8 mouse cellular contexts compared by ENCODE assay signal in genomic region chr9:65677119-65677462, GRCm38 (mm10). TPM values are rescaled to one million over a fixed set of nuclear protein-coding genes. Genes with fewer than 3 reads are reported as not detected.
DNase-seq lines count a peak whose midpoint lies in the region; ATAC-seq and TF ChIP-seq lines count a peak whose summit lies in the region.

No protein-coding gene starts in this region.

- peak overlapping the region; percentile 80 for H3K9ac ChIP-seq in kidney, embryonic 16.5 days (replicated peaks; ENCODE audit: low read length)
- H3K9ac ChIP-seq in hindbrain, postnatal 0 days (replicated peaks; ENCODE audit: low read length) = peak overlapping the region; percentile 74

- H3K79me2 ChIP-seq in myocyte (ENCODE audit: control insufficient read depth, insufficient read depth) = peaks cover 48% of the 10 kb centered on the region

- H3ac ChIP-seq in myocyte (ENCODE audit: control insufficient read depth, insufficient read length) = peak overlapping the region; percentile 46

- TF ChIP-seq POLR2A in cortical plate, adult 2 months (IDR thresholded peaks at IDR 0.05; ENCODE audit: extremely low read depth, insufficient read depth, low read length) = no peak
- TF ChIP-seq POLR2A in myocyte (IDR thresholded peaks at IDR 0.05; ENCODE audit: insufficient read length, low read depth) = no peak

- peak overlapping the region; percentile 49; the same call in 1 of the 2 replicates for H3K27ac ChIP-seq in kidney, embryonic 16.5 days (ENCODE audit: low read length)
- peak overlapping the region; percentile 60; the same call in 1 of the 2 replicates for H3K27ac ChIP-seq in cortical plate, adult 2 months (ENCODE audit: insufficient read depth, low read length)
- peak overlapping the region; percentile 78 for H3K27ac ChIP-seq in hindbrain, postnatal 0 days

- H3K27me3 ChIP-seq in kidney, embryonic 16.5 days (ENCODE audit: insufficient read depth, low read length) = no peaks in the 10 kb centered on the region
- no peaks in the 10 kb centered on the region for H3K27me3 ChIP-seq in hindbrain, postnatal 0 days (ENCODE audit: insufficient read depth, low read length)
- H3K27me3 ChIP-seq in myocyte (ENCODE audit: control insufficient read depth, insufficient read depth, insufficient read length) = no peaks in the 10 kb centered on the region

- H3K36me3 ChIP-seq in kidney, embryonic 16.5 days (ENCODE audit: insufficient read depth, low read length) = no peaks in the 10 kb centered on the region
- no peaks in the 10 kb centered on the region for H3K36me3 ChIP-seq in hindbrain, postnatal 0 days (ENCODE audit: insufficient read depth, low read length)
- no peaks in the 10 kb centered on the region for H3K36me3 ChIP-seq in myocyte (ENCODE audit: control insufficient read depth, insufficient read depth)

- H3K4me2 ChIP-seq in kidney, embryonic 16.5 days (replicated peaks; ENCODE audit: low read depth, low read length) = peak overlapping the region; percentile 85
- peak overlapping the region; percentile 97 for H3K4me2 ChIP-seq in hindbrain, postnatal 0 days (ENCODE audit: low read depth, low read length)
- H3K4me2 ChIP-seq in myocyte (ENCODE audit: low read depth) = peak overlapping the region; percentile 81

- WGBS in kidney, embryonic 16.5 days = 3% methylated on average over 3 of the region's 3 CpGs
- 2% methylated on average over 3 of the region's 3 CpGs for WGBS in hindbrain, postnatal 0 days

- no peaks in the 10 kb centered on the region for H3K9me3 ChIP-seq in kidney, embryonic 16.5 days (ENCODE audit: low read length)
- H3K9me3 ChIP-seq in hindbrain, postnatal 0 days (ENCODE audit: low read length) = no peaks in the 10 kb centered on the region

- no peak for DNase-seq in kidney, postnatal 14 days
- no peak for DNase-seq in hindbrain, postnatal 0 days (ENCODE audit: low spot score)
- DNase-seq in adipocyte (ENCODE audit: low spot score) = no peak
- DNase-seq in retina, postnatal 1 day = no peak

- no peak for ATAC-seq in kidney, embryonic 16.5 days (ENCODE audit: low FRiP score, low TSS enrichment)
- no peak for ATAC-seq in hindbrain, postnatal 0 days
- ATAC-seq in activated CD4-positive, CD25-positive, alpha-beta regulatory T cell, adult 4 months = no peak

- TF ChIP-seq CTCF in cortical plate, adult 2 months (IDR thresholded peaks at IDR 0.05; ENCODE audit: extremely low read depth, insufficient read depth, low read length) = no peak
- no peak for TF ChIP-seq CTCF in hindbrain, postnatal 0 days (IDR thresholded peaks at IDR 0.05; ENCODE audit: low read depth)

- H3K4me1 ChIP-seq in kidney, embryonic 16.5 days (ENCODE audit: insufficient read depth, low read length) = peaks cover 50% of the 10 kb centered on the region
- peaks cover 16% of the 10 kb centered on the region; the same call in 1 of the 2 replicates for H3K4me1 ChIP-seq in cortical plate, adult 2 months (ENCODE audit: control insufficient read depth, insufficient read depth, low read length)
- H3K4me1 ChIP-seq in hindbrain, postnatal 0 days (ENCODE audit: insufficient read depth, low read length) = peaks cover 34% of the 10 kb centered on the region

- H3K4me3 ChIP-seq in kidney, embryonic 16.5 days (ENCODE audit: low read length) = peak overlapping the region; percentile 71
- H3K4me3 ChIP-seq in cortical plate, adult 2 months (ENCODE audit: insufficient read depth, low read length) = peak overlapping the region; percentile 85
- H3K4me3 ChIP-seq in hindbrain, postnatal 0 days (ENCODE audit: low read length) = peak overlapping the region; percentile 68
- peak overlapping the region; percentile 54 for H3K4me3 ChIP-seq in myocyte

TF ChIP-seq in myocyte, 11 proteins besides CTCF, POLR2A, EP300 and RAD21:
- TF ChIP-seq MYOD1 (IDR thresholded peaks at IDR 0.05; ENCODE audit: control insufficient read depth in 1 of 3, insufficient read length in 2 of 3, low read depth in 2 of 3) = no peak
- no peak for TF ChIP-seq TCF3 (IDR thresholded peaks at IDR 0.05; ENCODE audit: insufficient read length, low read depth)
- no peak for TF ChIP-seq MYOG (IDR thresholded peaks at IDR 0.05; ENCODE audit: control insufficient read depth in 1 of 3, insufficient read depth in 1 of 3, insufficient read length in 2 of 3, low read depth in 2 of 3)
- no peak for TF ChIP-seq USF1 (IDR thresholded peaks at IDR 0.05; ENCODE audit: low read depth)
- TF ChIP-seq MAX (IDR thresholded peaks at IDR 0.05; ENCODE audit: low read depth) = no peak
- no peak for TF ChIP-seq POLR2AphosphoS2 (IDR thresholded peaks at IDR 0.05; ENCODE audit: insufficient read length, low read depth)

RNA-seq across cellular contexts. Expression of gene Oaz2, which starts 9.3 kb away (rescaled TPM):
- polyA plus RNA-seq in kidney, embryonic 16.5 days (2015; fragmentation: Nextera tagmentation; extraction: Ambion mirVana) = 317 and 362 TPM in 2 replicates
- 215 and 220 TPM in 2 replicates for polyA plus RNA-seq in cortical plate, adult 2 months (2012; rRNA removed)
- 274 and 284 TPM in 2 replicates for total RNA-seq in hindbrain, postnatal 0 days (2014; rRNA removed)
- polyA plus RNA-seq in hindbrain, postnatal 0 days (2015; fragmentation: Nextera tagmentation; extraction: Ambion mirVana) = 365 and 387 TPM in 2 replicates
- polyA plus RNA-seq in myocyte (2012; fragmentation: generic; extraction: Trizol) = 140 TPM
- 10 to 100 TPM; 32.3 to 36.5 TPM for polyA plus RNA-seq in activated CD4-positive, CD25-positive, alpha-beta regulatory T cell, adult 4 months (2017; shearing (Covaris generic))

RNA-seq across cellular contexts. Expression of gene Rbpms2, which starts 47.6 kb away (rescaled TPM):
- polyA plus RNA-seq in kidney, embryonic 16.5 days (2015; fragmentation: Nextera tagmentation; extraction: Ambion mirVana) = 34.4 and 36.3 TPM in 2 replicates
- 4.0 and 4.9 TPM in 2 replicates for polyA plus RNA-seq in cortical plate, adult 2 months (2012; rRNA removed)
- 3.3 and 5.9 TPM in 2 replicates for total RNA-seq in hindbrain, postnatal 0 days (2014; rRNA removed)
- polyA plus RNA-seq in hindbrain, postnatal 0 days (2015; fragmentation: Nextera tagmentation; extraction: Ambion mirVana) = 3.8 and 5.1 TPM in 2 replicates
- polyA plus RNA-seq in myocyte (2012; fragmentation: generic; extraction: Trizol) = 32.1 TPM
- 1 to 10 TPM in 1 of 2 experiments, under 1 TPM in 1; 0.65 to 1.1 TPM for polyA plus RNA-seq in activated CD4-positive, CD25-positive, alpha-beta regulatory T cell, adult 4 months (2017; shearing (Covaris generic))
